Mouse (Mus musculus): ENCODE measurements at regions not wholly inside any gene's neighbourhood (a gene's known extent, or its start where the extent isn't known, plus 50 kb on each side); places are given as distances from the start of the nearest gene placed in this dataset.

GRCm38 (mm10) chr2:171332826-171333225, 601.2 kb downstream of the Dok5 start:
- DNase-seq (ENCODE audit: low spot score), result no peak

GRCm38 (mm10) chr2:171331529-171331928, 599.9 kb downstream of the Dok5 start:
- no peak for DNase-seq (ENCODE audit: low spot score)

GRCm38 (mm10) chr2:171326909-171327308, 595.3 kb downstream of the Dok5 start:
- no peak for DNase-seq (ENCODE audit: low spot score)

GRCm38 (mm10) chr2:171308486-171308885, 576.9 kb downstream of the Dok5 start:
- DNase-seq (ENCODE audit: low spot score), result no peak

GRCm38 (mm10) chr2:171306000-171306399, 574.4 kb downstream of the Dok5 start:
- no peak for DNase-seq (ENCODE audit: low spot score)

- no peak for DNase-seq (ENCODE audit: low spot score)
These were observed 566.9 kb downstream of the Dok5 start for GRCm38 (mm10) chr2:171298519-171298918.

- no peak for DNase-seq (ENCODE audit: low spot score)
These were observed 564.0 kb downstream of the Dok5 start for GRCm38 (mm10) chr2:171295603-171296002.

- no peak for DNase-seq (ENCODE audit: low spot score)
These were observed 561.0 kb downstream of the Dok5 start for GRCm38 (mm10) chr2:171292579-171292978.

- no peak for DNase-seq (ENCODE audit: low spot score)
These were observed 554.2 kb downstream of the Dok5 start for GRCm38 (mm10) chr2:171285719-171286394.

- no peak for DNase-seq (ENCODE audit: low spot score)
These were observed 548.5 kb downstream of the Dok5 start for GRCm38 (mm10) chr2:171280132-171280531.

GRCm38 (mm10) chr2:171279319-171279718, 547.7 kb downstream of the Dok5 start:
- no peak for DNase-seq (ENCODE audit: low spot score)

- DNase-seq (ENCODE audit: low spot score), result no peak
These were observed 521.6 kb downstream of the Dok5 start for GRCm38 (mm10) chr2:171253194-171253593.

- DNase-seq (ENCODE audit: low spot score), result no peak
These were observed 513.8 kb downstream of the Dok5 start for GRCm38 (mm10) chr2:171245391-171245790.

GRCm38 (mm10) chr2:171242356-171242755, 510.7 kb downstream of the Dok5 start:
- DNase-seq (ENCODE audit: low spot score), result no peak

- no peak for DNase-seq (ENCODE audit: low spot score)
These were observed 505.8 kb downstream of the Dok5 start for GRCm38 (mm10) chr2:171237276-171237960.

GRCm38 (mm10) chr2:171232812-171233211, 501.2 kb downstream of the Dok5 start:
- no peak for DNase-seq (ENCODE audit: low spot score)

GRCm38 (mm10) chr2:171231288-171232050, 499.9 kb downstream of the Dok5 start:
- DNase-seq (ENCODE audit: low spot score), result no peak

- no peak for DNase-seq (ENCODE audit: low spot score)
These were observed 498.9 kb downstream of the Dok5 start for GRCm38 (mm10) chr2:171230536-171230935.

GRCm38 (mm10) chr2:171228229-171228628, 496.6 kb downstream of the Dok5 start:
- DNase-seq (ENCODE audit: low spot score), result no peak

GRCm38 (mm10) chr2:171213792-171214191, 482.2 kb downstream of the Dok5 start:
- no peak for DNase-seq (ENCODE audit: low spot score)

- no peak for DNase-seq (ENCODE audit: low spot score)
These were observed 464.9 kb downstream of the Dok5 start for GRCm38 (mm10) chr2:171196472-171196871.

GRCm38 (mm10) chr2:171192181-171192580, 460.6 kb downstream of the Dok5 start:
- DNase-seq (ENCODE audit: low spot score), result no peak

All from ovary, postnatal 14 days (tissue).